Mouse (Mus musculus): ENCODE results near the gene Pde4d. TPM values are rescaled to one million over a fixed set of nuclear protein-coding genes. Genes with fewer than 3 reads are reported as not detected.
A peak's percentile ranks its signal among the peaks of the same experiment; 100 is the strongest.

Pde4d gene
- polyA plus RNA-seq, 1 experiment from 2014 or later: 29.2 TPM

DNA sequence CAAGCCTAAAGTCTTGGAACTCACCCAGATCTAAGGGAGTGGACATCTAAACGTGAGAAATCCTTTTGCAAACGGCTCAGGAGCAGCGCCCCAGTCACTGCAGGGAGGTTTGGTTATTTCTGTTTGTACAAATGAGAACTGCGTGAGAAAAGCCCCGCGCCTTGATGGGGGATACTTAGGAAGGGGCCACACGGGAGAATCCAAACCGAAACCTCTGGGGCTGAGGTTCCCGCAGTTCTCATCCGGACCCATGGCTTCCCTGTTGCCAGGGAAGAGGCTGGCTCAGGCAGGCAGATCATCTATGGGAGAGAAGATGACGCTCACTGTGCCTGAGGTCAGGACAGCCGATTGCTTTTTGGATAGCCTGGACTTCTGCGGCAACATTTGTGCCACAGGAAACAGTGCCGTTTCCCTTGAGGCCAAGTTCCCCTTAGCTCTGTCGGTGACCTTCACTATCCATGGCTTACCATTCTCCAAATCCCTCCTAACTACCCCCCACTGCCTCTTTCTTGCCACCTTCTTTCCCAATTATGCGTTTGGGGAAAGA is 762.3 kb downstream of the Pde4d start:
- 22% methylated on average over 16 of the region's 16 CpGs for WGBS

DNA sequence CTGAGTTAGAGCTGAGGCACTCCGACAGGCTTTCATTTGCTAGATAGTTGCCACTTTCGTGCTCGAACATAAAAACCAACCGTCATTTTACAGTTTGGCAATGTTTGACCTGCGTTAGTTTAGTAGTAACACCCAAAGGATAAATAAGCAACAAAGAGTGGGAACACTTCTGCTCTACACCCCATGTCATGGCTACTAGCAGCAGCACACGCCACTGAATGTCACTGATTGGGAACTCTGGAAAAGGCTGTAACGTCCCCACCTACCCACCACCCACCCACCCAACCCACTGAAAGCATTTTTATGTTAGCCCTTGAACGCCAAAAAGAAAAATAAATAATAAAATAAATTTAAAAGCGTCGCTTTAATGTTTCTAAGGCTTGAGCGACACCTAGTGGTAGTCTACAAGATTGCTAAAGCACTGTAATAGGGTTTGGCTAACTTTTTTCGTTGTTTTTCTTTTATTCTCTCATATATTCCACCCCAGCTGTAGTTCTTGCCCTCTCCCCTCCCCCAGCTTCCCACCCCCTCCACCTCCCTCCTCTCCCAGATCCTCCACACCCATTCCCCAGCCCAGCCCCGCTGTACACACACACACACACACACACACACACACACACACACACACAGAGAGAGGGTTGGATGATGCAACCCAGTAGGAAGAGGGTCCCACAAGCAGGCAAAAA is 763.2 kb downstream of the Pde4d start:
- WGBS: 20% methylated on average over 13 of the region's 13 CpGs
- H3K4me1 ChIP-seq (ENCODE audit: control insufficient read depth in 2 of 2, insufficient read depth in 2 of 2, low read length in 2 of 2): peaks cover 0 to 6% of the 10 kb centered on the region in 2 experiments; a peak in 3 of 4 replicates
- peak overlapping the region; percentile 70 for H3K4me2 ChIP-seq (ENCODE audit: low read length)
- H3K27me3 ChIP-seq (ENCODE audit: control insufficient read depth, insufficient read depth, low read length): no peaks in the 10 kb centered on the region
- no peak overlapping the region for H3K27ac ChIP-seq (replicated peaks in 1 of 2; ENCODE audit: control insufficient read depth in 1 of 2, insufficient read depth in 1 of 2, low read depth in 2 of 2, low read length in 2 of 2)
- no peaks in the 10 kb centered on the region for H3K36me3 ChIP-seq (ENCODE audit: control insufficient read depth, insufficient read depth, low read length)
- ATAC-seq (ENCODE audit: insufficient number of reproducible peaks, insufficient read depth, low FRiP score, low read depth): no peak
- peak overlapping the region; percentile 3 to 41; a peak in 3 of 4 replicates for H3K4me3 ChIP-seq (ENCODE audit: control insufficient read depth in 1 of 2, insufficient read depth in 1 of 2, low read depth in 1 of 2, low read length in 2 of 2)
- H3K9ac ChIP-seq (ENCODE audit: low read length): no peak overlapping the region
- H3K9me3 ChIP-seq (ENCODE audit: control insufficient read depth, low read length): no peaks in the 10 kb centered on the region

More for the DNA sequence above, 762.3 kb downstream of the Pde4d start:
- no peak overlapping the region for H3K27ac ChIP-seq (replicated peaks in 1 of 2; ENCODE audit: control insufficient read depth in 1 of 2, insufficient read depth in 1 of 2, low read depth in 2 of 2, low read length in 2 of 2)
- no peaks in the 10 kb centered on the region for H3K36me3 ChIP-seq (ENCODE audit: control insufficient read depth, insufficient read depth, low read length)
- peak overlapping the region; percentile 60 for H3K9ac ChIP-seq (ENCODE audit: low read length)
- no peak for ATAC-seq (ENCODE audit: insufficient number of reproducible peaks, insufficient read depth, low FRiP score, low read depth)
- peak overlapping the region; percentile 70 for H3K4me2 ChIP-seq (ENCODE audit: low read length)
- peaks cover 0 to 6% of the 10 kb centered on the region in 2 experiments; a peak in 3 of 4 replicates for H3K4me1 ChIP-seq (ENCODE audit: control insufficient read depth in 2 of 2, insufficient read depth in 2 of 2, low read length in 2 of 2)
- H3K27me3 ChIP-seq (ENCODE audit: control insufficient read depth, insufficient read depth, low read length): no peaks in the 10 kb centered on the region
- H3K9me3 ChIP-seq (ENCODE audit: control insufficient read depth, low read length): no peaks in the 10 kb centered on the region
- peak overlapping the region; percentile 33 to 41 for H3K4me3 ChIP-seq (ENCODE audit: control insufficient read depth in 1 of 2, insufficient read depth in 1 of 2, low read depth in 1 of 2, low read length in 2 of 2)

DNA sequence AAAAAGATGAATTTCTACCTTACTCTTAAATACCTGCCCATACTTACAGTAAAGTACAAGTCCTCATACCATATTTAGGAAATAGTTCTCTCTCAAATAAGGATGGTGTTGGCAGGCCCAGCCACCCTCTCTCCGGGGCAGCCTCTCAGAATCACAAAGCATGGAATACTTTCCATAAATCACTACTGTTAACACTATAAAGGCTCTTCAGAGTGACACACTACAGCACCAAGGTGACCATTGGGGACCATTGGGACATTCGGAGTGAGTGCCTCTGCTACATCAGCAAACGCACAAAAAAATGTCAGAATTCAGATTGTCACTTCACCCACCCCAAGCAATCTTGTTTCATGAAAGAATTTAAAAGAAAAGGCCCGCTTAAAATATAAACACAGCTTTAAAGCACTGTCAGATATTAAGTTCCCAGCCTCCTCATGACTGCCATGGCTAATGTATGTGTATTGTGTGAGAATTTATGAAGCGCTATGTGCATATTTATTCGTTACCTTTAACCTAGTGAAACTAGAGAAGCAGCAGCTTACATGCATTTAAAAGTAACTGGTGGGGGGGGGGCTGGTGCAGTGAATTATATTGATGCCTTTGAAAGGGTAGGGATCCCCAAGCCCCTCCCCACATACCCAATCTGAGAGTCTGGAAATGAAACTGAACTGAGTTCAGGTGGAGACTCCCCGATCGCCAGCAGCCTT is 769.4 kb downstream of the Pde4d start:
- Histone ChIP-seq H3K9me3 (ENCODE audit: control insufficient read depth, low read length) (no peaks in the 10 kb centered on the region), H3K9ac (ENCODE audit: low read length) (no peak overlapping the region), H3K4me3 (ENCODE audit: control insufficient read depth in 1 of 2, insufficient read depth in 1 of 2, low read depth in 1 of 2, low read length in 2 of 2) (no peak overlapping the region), H3K27ac (replicated peaks in 1 of 2; ENCODE audit: control insufficient read depth in 1 of 2, insufficient read depth in 1 of 2, low read depth in 2 of 2, low read length in 2 of 2) (no peak overlapping the region), H3K36me3 (ENCODE audit: control insufficient read depth, insufficient read depth, low read length) (no peaks in the 10 kb centered on the region), H3K4me2 (ENCODE audit: low read length) (no peak overlapping the region), H3K27me3 (ENCODE audit: control insufficient read depth, insufficient read depth, low read length) (no peaks in the 10 kb centered on the region), H3K4me1 (ENCODE audit: control insufficient read depth in 2 of 2, insufficient read depth in 2 of 2, low read length in 2 of 2) (peaks cover 0 to 6% of the 10 kb centered on the region in 2 experiments; a peak in 2 of 4 replicates)
- 73% methylated on average over 8 of the region's 8 CpGs for WGBS
- no peak for ATAC-seq (ENCODE audit: insufficient number of reproducible peaks, insufficient read depth, low FRiP score, low read depth)

DNA sequence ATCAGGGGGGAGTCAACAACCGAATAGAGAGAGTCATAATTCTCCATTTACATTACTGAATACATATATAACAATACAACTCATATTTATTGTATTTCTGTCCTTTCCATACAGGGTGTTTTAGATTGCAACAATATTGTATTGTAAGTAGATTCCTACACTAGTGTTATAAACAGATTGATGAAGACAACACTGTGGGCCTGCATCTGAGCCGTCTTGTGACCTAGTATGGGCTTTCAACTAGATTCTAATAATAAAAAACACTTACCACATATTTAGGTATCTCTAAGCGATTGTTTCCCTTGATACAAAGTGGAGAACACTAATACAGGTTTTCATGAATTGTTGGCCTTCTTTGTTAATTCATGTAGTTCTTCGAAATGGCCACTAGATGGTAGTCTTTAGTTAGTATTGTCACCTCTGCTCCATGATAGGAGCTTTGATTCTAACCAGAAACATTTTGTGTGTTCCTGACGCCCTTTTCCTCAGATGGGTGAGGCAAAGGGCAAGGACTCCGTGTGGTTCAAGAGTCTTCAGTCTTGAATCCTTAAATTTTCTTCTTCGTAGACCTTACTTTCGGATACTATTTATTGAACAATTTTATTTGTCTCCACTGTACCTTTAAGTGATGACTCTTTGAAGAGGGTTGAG is 779.3 kb downstream of the Pde4d start:
- no peaks in the 10 kb centered on the region for H3K36me3 ChIP-seq (ENCODE audit: control insufficient read depth, insufficient read depth, low read length)
- no peak overlapping the region for H3K27ac ChIP-seq (replicated peaks in 1 of 2; ENCODE audit: control insufficient read depth in 1 of 2, insufficient read depth in 1 of 2, low read depth in 2 of 2, low read length in 2 of 2)
- no peaks in the 10 kb centered on the region for H3K9me3 ChIP-seq (ENCODE audit: control insufficient read depth, low read length)
- peak overlapping the region; percentile 67 for H3K4me2 ChIP-seq (ENCODE audit: low read length)
- 16% methylated on average over 8 of the region's 8 CpGs for WGBS
- H3K4me3 ChIP-seq (ENCODE audit: control insufficient read depth in 1 of 2, insufficient read depth in 1 of 2, low read depth in 1 of 2, low read length in 2 of 2): peak overlapping the region; percentile 26 to 27; a peak in 3 of 4 replicates
- no peak for ATAC-seq (ENCODE audit: insufficient number of reproducible peaks, insufficient read depth, low FRiP score, low read depth)
- peaks cover 0 to 12% of the 10 kb centered on the region in 2 experiments; a peak in 1 of 4 replicates for H3K4me1 ChIP-seq (ENCODE audit: control insufficient read depth in 2 of 2, insufficient read depth in 2 of 2, low read length in 2 of 2)
- no peaks in the 10 kb centered on the region for H3K27me3 ChIP-seq (ENCODE audit: control insufficient read depth, insufficient read depth, low read length)
- H3K9ac ChIP-seq (ENCODE audit: low read length): peak overlapping the region; percentile 49; the same call in 1 of the 2 replicates

DNA sequence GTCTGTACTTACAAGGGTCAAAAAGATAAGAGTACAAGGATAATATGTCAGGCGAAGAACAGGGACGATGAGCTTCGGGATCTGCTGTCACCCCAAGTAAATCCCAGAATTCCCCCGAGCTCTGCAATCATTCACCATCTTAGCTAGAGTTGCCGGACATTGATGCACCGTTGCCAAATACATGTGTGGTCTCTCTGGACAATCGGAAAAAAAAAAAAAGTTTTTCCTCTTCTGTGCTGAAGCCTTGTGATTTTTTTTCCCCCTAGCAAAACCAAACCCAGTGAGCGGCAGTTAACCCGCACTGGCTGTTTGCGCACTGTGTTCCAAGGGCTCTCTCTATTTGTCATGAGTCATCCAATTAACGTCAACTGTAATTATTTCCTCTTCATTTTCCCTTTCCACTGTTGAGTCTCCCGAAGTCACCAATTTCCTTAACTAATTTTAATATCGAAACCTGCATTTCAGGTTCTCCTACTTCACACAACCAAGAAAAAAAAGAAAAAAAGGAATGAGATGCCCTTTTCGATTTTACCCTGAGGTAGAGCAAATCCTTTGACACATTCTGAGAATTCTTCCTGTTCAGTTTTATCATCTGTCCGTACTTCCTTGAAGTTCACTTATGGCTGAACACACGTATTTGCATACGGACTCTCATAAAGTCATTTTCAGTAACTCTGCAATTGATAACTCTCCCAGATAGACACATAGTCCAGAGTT is 780.0 kb downstream of the Pde4d start:
- H3K4me1 ChIP-seq (ENCODE audit: control insufficient read depth in 2 of 2, insufficient read depth in 2 of 2, low read length in 2 of 2): peaks cover 0 to 12% of the 10 kb centered on the region in 2 experiments; a peak in 1 of 4 replicates
- H3K4me2 ChIP-seq (ENCODE audit: low read length): peak overlapping the region; percentile 67
- H3K27ac ChIP-seq (replicated peaks in 1 of 2; ENCODE audit: control insufficient read depth in 1 of 2, insufficient read depth in 1 of 2, low read depth in 2 of 2, low read length in 2 of 2): no peak overlapping the region
- peak overlapping the region; percentile 26 to 27; a peak in 3 of 4 replicates for H3K4me3 ChIP-seq (ENCODE audit: control insufficient read depth in 1 of 2, insufficient read depth in 1 of 2, low read depth in 1 of 2, low read length in 2 of 2)
- H3K36me3 ChIP-seq (ENCODE audit: control insufficient read depth, insufficient read depth, low read length): no peaks in the 10 kb centered on the region
- H3K9ac ChIP-seq (ENCODE audit: low read length): peak overlapping the region; percentile 49; the same call in 1 of the 2 replicates
- 36% methylated on average over 17 of the region's 17 CpGs for WGBS
- H3K9me3 ChIP-seq (ENCODE audit: control insufficient read depth, low read length): no peaks in the 10 kb centered on the region
- no peak for ATAC-seq (ENCODE audit: insufficient number of reproducible peaks, insufficient read depth, low FRiP score, low read depth)
- no peaks in the 10 kb centered on the region for H3K27me3 ChIP-seq (ENCODE audit: control insufficient read depth, insufficient read depth, low read length)

DNA sequence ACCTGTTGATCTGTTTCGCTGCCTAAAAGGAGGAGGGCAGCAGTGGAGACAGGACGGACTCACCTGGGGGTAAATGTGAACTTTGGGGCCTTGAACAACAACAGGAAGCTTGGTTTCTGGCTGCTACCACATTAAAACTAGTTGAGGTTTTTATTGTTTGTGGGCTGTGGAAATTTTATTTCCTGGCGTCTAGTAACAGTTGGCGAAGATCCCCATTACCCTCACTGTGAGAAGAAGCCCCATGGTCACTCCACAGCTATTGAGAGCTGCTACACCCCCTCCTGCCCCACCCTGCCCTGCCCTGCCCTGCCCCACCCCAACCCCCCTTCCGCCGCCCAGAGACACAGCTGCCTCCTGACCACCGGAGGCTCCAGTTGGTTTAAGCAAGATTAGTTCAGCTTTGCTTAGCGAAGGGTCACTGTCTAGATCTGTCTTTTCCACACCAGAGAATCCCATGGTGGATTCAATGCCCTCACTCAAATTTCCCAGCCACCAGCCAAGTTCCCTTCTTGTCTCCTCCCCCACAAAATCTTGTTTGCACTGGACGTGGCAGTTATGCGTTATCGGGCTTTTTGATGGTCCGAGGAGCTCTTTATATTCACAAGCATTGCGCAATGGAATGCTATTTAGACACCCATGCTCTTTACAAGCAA is 780.7 kb downstream of the Pde4d start:
- H3K27ac ChIP-seq (replicated peaks in 1 of 2; ENCODE audit: control insufficient read depth in 1 of 2, insufficient read depth in 1 of 2, low read depth in 2 of 2, low read length in 2 of 2): 0 out of 4 replicates have a peak overlapping the region, but pooled peaks of 1 of the 2 experiments have one; percentile 33
- H3K4me3 ChIP-seq (ENCODE audit: control insufficient read depth in 1 of 2, insufficient read depth in 1 of 2, low read depth in 1 of 2, low read length in 2 of 2): no peak overlapping the region
- no peak for ATAC-seq (ENCODE audit: insufficient number of reproducible peaks, insufficient read depth, low FRiP score, low read depth)
- WGBS: 64% methylated on average over 13 of the region's 13 CpGs
- H3K27me3 ChIP-seq (ENCODE audit: control insufficient read depth, insufficient read depth, low read length): no peaks in the 10 kb centered on the region
- H3K9ac ChIP-seq (ENCODE audit: low read length): no peak overlapping the region
- H3K36me3 ChIP-seq (ENCODE audit: control insufficient read depth, insufficient read depth, low read length): no peaks in the 10 kb centered on the region
- peaks cover 0 to 12% of the 10 kb centered on the region in 2 experiments; a peak in 1 of 4 replicates for H3K4me1 ChIP-seq (ENCODE audit: control insufficient read depth in 2 of 2, insufficient read depth in 2 of 2, low read length in 2 of 2)
- H3K9me3 ChIP-seq (ENCODE audit: control insufficient read depth, low read length): no peaks in the 10 kb centered on the region
- H3K4me2 ChIP-seq (ENCODE audit: low read length): no peak overlapping the region
